Mouse (Mus musculus) T-helper 17 cell (primary cell): ENCODE measurements around the gene Plekhg3.

Experiments used
- in situ Hi-C, 2 experiments: fragments of 300-600 bp; cut with MboI, MseI; formaldehyde crosslinking; loops; 1 replicate in 1 of 2; 2 replicates in 1 of 2; pipeline ENCODE4 v1.15.1; 2025; ENCODE audit warnings: high pct_unique_total_duplicates in 2 of 2

Plekhg3 gene

DNA sequence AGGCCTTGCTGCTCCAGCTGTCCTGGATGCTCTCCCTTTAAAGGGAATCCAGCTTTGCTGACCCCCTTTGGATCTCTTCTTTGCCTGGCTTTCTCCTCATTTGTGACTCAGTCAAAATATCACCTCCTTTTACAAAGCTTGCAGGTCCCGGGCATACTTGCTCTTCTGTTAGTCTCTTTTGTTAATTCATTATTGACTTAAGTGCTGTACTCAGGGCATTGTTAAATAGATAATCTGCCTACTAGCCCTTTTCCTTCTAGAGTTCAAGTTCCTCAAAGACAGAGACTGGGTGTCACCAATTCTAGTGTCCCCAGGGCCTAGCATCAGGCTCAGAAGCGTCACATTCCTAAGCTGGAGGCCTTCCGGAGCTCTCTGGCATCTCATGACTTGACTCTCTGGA lies 18.5 kb downstream of the Plekhg3 start:
- in situ Hi-C loops: no loop called here

DNA sequence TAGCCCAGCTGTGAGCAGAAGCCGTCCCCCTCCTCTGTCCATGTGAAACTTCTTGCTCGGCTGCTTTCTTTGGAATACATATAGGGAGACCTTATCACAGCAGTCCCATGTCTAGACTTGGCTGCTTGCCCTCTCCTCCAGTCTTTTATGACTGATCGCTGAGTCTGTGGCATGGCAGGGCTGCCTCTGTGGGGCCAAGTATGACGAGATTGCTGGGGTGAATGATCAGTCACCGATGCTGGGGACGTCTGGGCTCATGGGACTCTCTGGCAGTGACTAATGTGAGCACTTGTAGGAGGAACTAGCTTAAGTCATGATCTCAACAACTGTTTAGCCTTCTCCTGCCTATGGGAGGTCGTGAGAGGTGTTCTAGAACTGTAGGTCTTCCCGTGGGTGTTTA lies 21.6 kb downstream of the Plekhg3 start:
- in situ Hi-C loops: no loop called here

DNA sequence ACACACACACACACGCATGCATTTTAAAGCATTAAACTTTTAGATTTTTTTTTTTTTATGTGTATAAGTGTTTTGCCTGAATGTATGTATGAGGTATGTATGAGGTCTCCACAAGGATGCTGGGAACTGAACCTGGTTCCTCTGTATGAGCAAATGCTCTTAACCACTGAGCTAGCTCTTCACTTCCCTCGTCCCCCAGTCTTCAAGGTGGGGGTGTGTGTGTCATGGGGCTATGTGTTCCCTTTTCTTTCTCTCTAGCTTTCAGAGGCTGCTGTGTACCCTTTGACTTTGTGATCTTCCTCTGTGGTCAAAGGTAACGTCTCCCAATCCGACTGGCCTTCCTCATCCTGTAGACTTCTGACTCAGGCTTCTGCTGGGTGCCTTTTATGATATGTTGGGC lies 22.3 kb downstream of the Plekhg3 start:
- in situ Hi-C loops: no loop called here

DNA sequence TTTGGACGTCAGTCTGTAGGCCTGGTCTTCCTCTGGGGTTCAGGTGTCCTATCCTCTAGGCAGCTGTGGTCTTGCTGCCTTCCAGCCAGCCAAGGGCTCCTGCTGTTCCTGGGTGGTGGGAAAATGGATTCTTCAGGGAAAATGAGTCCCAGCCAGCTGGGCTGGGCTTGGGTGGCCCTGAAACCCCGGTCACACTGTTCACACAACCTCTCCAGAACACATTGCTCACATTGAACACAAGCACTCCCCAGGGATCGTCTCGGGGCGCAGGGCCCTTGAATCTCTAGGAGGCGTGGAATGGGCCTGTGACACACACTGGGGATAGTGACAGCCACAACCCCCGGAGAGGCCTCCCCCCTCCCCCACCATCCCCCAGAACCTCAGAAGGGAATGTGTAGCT lies 23.2 kb downstream of the Plekhg3 start:
- in situ Hi-C loops: no loop called here

DNA sequence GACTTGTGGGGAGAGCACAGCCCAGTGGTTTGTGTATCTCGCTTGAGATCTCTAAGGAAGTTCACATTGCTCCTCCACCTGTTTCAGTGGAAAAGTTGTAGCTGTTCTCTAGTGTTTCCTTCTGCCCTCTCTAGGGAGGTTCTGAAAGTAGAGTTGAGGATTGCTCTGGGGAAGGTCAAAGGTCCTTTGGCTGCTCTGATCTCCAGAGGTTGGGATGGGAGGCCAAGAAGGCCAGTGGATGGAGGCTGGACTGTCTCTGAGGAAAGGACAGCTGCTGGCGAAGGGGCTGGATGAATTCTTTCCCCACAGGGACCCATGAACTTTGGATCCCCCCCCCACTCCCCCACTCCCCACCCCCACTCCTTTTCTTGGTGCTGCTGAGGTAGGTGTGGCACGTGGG lies 23.7 kb downstream of the Plekhg3 start:
- in situ Hi-C loops: no loop called here

DNA sequence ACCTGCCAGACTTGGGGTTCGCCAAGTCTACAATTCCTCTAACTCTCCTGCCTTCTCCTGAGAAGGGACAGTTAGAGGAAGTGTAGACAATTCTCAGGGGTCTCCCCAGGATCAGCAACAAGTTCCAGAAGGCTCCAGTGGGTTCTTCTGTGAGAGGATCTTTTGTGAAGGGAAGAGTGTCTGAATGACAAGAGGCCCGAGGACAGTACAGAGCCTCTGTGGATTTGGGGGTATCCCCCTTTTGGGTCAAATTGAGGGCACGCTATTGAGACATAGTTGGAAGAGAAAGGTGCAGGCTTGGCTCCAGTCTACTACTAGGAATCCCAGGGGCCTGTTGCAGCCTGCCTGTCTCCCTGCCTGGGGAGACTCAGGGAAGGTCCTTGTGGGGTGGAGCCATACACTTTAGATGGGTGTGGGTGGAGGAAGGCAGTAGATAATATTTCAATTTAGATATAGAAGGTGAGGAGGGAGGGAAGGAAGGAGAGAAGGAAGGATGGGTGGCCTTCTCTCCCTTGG lies 24.2 kb downstream of the Plekhg3 start:
- in situ Hi-C loops: no loop called here

DNA sequence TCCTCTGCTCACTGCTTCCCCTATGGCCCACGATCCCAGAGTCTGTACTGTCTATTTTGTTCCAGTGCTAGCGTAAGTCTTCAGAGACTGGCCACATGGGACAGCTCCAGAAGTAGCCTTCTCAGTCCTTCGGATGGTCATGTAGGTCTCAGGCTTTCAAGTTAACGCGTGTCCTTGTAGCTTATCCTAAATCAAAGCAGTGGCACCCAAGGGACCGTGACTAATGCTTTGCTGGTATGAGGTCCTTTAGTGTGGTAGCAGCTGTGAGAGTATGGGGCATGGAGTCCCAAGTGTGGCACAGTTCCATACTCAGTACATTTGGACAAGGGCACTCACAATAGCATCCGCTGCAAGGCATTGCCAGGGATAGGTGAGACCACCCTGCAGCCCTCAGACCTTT lies 25.5 kb downstream of the Plekhg3 start:
- in situ Hi-C loops: no loop called here

DNA sequence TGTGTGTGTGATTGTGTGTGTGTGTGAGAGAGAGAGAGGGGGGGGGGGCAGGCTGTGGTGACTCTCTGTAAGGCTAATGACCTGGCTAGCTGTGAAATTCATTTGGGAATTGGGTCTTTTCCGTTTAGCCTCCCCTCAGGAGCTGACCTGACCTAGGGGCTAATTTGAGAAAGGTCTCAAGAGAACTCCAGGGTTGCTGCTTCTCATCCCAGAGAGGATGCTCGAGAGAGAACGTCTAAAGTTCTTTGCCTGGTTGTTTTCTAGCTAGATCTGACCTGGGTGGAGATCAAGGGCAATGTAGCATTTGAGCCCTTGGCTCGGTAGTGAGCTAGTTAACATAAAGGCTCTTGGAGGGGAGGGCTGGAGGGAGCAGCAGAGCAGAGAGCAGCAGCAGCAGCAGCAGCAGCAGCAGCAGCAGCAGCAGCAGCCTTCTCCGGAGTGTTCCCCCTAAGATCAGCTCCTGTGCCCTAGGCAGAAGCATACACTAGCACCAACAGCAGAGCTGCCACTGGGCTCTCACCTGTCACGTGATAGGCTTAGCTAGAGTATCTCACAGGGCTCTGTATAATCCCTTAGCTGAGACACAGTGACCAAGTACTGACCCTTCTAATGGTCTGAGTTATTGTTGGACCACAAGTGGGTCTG lies 26.2 kb downstream of the Plekhg3 start:
- in situ Hi-C loops: no loop called here

DNA sequence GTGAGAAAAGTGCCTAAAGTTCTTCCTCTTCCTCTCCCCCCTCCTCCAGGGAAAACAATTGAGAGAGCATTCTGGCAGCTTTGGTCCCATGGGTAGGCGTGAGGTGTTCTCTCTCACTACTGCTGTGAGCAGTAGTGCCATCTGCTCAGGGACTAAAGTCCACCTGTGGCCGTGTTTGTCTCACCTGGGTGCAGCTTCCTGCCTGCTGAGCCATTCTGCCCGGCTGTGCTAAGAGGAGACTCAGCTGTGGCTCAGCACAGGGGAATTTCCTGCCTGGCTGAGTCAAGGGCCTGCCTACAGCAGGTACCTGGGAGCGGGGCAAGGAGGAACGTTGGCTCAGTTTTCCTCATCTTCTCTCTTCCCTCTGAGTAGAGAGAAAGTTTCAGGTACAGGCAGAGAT lies 27.5 kb downstream of the Plekhg3 start:
- in situ Hi-C loops: no loop called here

DNA sequence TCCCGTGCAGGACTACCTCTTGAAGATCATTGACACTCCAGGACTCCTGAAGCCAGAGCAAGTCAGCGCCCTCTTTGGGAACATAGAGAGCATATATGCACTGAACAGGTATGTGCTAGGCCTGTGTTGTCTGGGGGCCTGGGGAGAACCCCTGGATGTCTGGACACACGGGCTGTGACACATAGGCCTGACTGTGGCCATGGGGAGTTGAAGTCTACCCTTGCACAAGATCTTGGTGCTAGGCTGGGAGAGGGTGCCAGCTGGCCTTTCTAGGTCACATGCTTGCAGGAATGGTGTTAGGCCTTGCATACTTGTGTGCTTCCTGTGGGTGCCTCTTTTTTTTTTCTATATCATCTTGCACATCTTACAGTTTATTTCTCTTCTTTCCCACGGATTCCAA lies 31.5 kb downstream of the Plekhg3 start:
- in situ Hi-C loops: no loop called here

DNA sequence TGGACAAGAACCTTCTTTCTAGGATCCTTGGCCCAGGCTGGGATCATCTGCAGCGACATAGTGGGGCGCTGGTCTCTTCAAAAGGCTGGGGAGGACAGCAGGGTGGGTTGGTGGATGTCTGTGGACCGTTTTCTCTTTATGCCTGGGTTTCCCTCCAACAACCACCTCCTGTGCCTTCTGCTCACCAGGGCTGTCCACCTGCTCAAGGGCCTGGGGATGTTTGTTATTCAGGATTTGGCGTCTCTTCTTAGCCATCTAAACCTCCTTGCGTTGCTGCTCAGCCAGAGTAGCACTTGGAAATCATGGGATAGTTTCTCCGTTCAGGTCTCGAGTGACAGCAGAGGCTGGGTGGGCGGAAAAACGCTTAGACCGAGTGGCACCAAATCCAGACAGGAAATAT lies 35.6 kb downstream of the Plekhg3 start:
- in situ Hi-C loops: no loop called here

DNA sequence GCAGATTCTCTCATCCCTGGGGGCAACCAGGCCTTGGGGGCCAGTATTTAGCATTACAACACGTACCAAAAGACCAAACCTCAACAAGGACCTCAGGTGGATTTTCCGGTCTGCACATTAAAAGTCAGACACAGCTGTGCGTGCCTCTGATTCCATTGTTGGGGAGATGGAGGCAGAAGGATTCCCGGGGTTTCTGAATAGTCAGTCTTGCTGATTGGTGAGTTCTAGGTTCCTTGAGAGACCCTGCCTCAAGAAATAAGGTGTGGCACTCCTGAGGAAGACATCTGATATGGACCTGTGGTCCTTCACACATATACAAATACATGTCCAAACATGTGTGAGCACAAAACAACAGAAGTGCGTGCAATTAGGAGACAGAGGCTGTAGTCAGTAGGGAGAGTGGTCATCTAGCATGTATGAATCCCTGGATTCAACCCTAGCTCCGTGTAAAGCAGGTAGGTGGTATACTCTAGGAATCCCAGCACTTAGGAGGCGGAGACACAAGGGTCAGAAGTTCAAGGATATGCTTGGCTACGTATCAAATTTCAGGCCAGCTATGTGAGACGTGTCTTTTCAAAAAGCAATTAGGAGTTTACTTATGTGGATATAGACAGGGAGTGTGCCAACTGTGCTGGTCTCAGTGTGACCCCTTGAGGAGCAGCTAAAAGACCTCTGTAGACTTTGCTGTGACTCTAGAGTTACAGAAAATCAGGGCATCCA lies 39.7 kb downstream of the Plekhg3 start:
- in situ Hi-C loops: no loop called here

DNA sequence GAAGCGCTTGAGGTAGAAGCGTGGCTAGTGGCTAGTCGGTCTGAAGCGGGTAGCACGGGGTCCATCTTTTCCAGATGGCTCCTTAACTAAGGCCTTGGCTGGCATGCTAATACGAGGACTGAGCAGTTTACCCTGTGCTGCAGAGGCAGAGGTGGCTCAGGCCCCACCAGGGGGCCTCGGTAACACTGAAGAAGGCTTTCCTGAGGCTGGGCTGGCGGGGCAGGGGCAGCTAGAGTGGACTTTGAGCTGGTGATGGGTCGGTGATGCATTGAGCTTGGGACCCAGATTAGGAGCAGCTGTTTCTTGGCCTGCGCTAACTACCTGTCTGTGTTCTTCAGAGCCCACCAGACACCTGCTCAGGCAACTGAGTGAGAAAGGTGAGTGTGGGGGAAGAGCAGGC lies 40.6 kb downstream of the Plekhg3 start:
- in situ Hi-C loops: no loop called here

DNA sequence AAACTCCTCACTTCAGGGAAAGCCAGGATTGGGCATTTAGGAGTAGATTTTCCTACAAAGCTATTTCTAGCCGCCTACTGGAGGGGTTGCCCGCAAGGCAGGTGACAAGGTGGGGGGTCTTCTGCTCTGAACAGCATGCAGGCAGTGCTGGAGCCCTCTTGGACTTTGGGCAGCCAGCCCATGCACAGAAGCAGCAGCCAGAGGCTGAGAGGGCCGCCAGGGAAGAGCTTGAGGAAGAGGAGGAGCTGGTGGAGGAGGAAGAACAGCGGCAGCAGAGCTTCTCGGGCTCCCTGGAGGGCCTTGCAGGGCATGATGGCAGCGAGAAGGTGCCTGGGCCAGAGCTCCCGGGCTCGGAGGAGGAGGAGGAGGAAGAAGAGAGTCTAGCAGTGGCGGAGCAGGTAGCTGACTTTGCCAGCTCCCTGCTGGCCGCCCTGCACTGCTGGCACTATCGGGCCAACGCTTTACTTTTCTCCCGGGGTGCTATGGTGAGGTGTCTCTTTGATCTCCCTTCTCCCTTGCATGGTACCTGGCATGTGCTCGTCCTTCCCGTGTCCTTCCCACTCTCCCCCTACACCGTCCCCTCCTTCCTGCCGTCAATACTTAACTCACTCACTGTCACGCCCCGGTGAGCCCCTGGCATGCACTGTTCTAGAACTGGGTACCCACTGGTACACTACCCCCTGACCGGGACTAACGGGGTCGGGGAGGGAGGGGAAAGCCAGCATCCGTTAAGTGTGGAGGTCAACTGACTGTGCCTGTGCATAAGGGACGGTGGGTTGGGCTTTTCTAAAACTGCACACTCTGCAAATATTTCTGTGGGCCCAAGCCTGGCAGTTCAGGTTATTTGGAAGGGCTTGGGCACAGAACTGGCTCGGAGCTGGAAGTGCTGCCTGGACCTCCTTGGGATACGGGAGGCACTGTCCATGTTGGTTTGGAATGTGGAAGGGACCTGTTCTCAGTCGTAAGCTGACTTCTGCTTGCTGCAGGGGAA lies 41.9 kb downstream of the Plekhg3 start:
- in situ Hi-C loops: no loop called here

DNA sequence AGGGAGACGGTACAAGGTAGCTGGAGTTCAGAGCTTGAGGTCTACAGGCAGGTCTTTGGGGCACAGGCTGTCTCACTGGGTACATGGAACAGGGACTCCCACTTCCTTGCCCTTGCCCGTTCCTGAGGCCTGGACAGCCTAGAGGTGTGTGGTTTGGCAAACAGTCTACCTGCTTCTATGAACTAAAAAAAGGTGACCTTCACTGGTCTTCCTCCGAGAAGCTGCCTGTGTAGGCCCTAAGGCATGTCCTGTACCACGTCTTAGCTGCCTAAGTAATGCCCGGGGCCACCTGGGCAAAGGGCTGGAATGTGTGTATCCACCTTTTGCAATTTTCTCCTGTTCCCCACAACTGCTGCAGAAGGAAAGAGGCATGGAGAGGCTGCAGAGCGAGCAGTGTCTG lies 42.7 kb downstream of the Plekhg3 start:
- in situ Hi-C loops: no loop called here

DNA sequence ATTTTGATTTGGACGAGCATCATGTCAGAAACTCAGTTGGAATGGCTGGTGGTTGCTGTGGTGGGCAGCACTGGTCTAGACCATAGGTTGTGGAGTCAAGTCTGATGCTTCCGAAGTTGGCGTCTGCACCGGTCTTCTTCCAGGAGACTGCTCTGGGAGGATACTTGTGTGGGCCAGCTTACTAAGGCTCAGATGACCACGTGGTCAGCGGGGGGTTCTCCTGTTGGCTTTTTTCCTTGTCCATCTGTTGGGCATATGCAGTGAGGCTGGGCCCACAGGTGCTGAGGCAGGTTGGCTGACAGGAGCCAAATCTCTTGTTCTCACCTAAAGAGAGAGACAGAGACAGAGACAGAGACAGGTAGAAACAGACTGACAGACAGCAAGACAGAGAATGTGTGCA lies 44.1 kb downstream of the Plekhg3 start:
- in situ Hi-C loops: no loop called here

DNA sequence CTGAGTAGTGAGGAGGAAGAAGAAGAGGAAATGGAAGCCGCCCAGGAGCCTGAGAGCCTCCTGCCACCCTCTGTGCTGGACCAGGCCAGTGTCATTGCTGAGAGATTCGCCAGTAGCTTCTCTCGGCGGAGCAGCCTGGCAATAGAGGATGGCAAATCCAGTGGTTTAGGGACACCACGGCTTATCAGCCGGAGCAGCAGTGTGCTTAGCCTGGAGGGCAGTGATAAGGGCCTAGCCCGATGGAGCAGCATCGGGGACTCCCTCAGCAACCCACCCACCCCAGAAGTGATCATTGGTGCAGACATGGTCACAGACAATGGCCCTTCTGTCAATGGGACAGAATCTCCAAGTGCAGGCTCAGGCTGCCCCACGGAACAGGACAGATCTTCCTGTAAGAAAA lies 45.4 kb downstream of the Plekhg3 start:
- in situ Hi-C loops: no loop called here

DNA sequence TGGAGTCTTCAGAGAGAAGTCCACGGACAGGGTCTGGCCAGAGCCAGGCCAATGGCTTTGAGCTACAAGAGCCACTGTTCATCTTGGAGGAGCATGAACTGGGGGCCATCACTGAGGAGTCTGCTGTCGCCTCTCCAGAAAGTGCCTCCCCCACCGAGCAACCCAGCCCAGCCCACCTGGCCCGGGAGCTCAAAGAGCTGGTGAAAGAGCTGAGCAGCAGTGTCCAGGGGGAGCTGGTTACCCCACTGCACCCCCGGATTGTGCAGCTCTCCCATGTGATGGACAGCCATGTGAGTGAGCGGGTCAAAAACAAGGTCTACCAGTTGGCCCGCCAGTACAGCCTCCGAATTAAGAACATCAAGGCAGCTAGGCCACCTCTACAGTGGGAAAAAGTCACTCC lies 46.1 kb downstream of the Plekhg3 start:
- in situ Hi-C loops: no loop called here

DNA sequence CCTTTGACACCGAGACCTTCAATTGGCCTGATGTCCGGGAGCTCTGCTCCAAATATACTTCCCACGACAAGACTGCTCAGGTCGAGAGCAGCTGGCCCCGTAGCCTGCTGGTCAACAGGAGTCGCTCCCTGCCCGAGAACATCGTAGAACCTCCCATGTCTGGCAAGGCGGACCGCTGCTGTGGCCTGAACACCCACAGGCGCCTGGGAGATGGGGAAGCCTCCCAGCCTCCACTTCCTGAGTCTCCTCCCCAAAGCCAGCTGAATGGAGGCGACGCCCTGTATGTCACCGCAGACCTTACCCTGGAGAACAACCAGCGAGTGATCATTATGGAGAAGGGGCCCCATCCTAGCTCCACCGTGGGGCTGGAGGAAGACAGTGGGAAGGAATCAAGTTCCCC lies 47.2 kb downstream of the Plekhg3 start:
- in situ Hi-C loops: no loop called here

DNA sequence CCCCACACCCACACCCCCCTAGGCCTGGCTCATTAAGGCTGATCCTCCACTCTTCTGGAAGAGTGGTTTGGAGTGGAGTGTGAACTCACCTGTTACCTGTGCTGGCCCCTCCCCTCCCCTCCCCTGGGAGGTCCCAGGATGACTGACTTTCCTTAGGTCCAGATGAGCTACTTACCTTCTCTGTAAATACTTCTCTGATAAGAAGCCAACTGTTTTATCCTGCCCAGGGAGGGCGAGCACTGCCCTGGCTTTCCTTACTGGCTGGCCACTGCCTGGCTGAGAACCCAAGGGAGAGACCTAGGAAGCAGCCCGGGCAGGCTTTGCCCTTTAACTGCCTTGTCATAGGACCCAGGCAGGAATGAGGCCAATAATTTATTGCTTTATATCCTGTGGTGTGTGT lies 47.8 kb downstream of the Plekhg3 start:
- in situ Hi-C loops: no loop called here

DNA sequence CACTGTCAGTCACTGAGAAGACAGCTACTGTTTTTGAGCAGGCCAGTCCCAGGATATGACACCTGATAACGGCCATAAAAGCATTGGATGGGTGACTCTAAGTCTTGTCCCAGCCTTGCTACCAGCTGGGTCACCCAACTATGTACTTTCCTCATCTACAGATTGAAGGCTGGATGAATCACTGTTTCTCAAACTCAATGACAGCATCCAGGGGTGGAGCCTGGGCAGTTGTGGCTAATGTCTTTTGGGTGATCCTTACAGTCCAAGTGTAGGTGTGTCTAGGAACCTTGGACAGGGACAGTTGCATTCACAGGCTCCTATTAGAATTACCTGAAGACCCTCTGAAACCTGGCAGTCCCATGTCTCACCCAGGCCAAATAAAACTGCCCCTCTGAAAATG lies 49.1 kb downstream of the Plekhg3 start:
- in situ Hi-C loops: loop anchor here in 1 of 2 experiments (10.0 kb wide), 1 partner anchor 65 kb away; no protein-coding TSS in a partner anchor

DNA sequence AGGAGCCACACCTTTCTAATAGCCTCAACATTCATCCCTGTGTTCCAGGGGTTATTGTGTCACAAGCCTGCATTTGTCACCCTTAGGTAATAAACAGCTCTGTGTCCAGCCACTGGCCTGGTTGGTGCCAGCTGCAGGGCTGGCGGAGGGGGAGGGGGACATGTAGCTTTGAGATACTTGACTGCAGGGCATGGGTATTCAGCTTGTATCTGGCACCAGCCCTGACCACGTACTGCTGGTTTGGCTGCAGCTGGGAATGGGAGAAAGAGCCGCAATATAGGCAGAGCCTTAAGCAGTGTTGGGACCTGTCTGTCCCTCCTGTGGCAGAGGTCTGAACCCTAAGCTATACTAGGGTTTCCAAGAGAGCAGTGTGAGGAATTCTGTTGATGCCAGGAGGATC lies 51.4 kb downstream of the Plekhg3 start:
- in situ Hi-C loops: loop anchor here in 1 of 2 experiments (10.0 kb wide), 1 partner anchor 63 kb away; no protein-coding TSS in a partner anchor
